Mouse (Mus musculus): ENCODE data around the gene Il22ra1. TPM values are rescaled to one million over a fixed set of nuclear protein-coding genes. Genes with fewer than 3 reads are reported as not detected.

Il22ra1 gene
- not detected in 2 replicates for polyA plus RNA-seq (2012; ENCODE audit: low replicate concordance)

GRCm38 (mm10) chr4:135727817-135728216 lies at the start of gene Il22ra1:
Il22ra1 (plus strand) TSS chr4:135728172.

GRCm38 (mm10) chr4:135685906-135686567 lies 41.9 kb upstream of the Il22ra1 start, which contains the start of gene Ifnlr1:
Ifnlr1 (plus strand) TSS chr4:135686287.

DNA sequence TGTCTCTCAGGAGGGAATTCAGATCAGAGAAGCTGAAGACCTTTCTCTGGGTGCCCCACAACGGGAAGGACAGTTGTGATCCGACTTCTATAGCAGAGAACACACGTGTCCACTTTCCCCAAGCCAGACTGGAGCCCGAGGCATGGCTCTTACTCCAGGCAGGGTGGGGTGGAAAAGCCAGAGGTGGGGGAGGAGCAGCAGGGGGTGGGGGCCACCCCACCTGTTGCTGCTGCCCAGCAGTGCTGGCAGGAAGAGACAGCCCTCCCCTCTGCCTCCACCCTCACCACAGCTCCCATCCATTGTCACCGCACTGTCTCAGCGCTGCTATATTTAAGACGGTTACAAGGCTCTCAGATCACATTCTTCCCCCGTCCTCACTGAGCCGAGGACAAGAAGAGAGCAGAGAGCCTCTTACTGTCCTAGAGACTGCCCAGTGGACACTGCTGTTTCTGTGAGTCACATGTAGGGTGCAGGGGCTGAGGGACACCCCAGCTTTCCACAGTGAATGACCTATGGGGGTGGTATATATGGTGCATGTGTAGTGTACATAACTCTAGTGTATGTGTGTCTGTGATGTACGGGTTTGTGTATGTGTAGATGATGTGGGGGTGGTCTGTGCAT lies 31.5 kb downstream of the Il22ra1 start, which contains the start of gene Myom3:
Myom3 (plus strand) TSS at position 360 of the 621 bp plus-strand sequence.

Other genes starting within 250 kb of the Il22ra1 start
- gene Stpg1, start 233.4 kb upstream of the Il22ra1 start, polyA plus RNA-seq (2012; ENCODE audit: low replicate concordance) = 0.17 TPM in 1 of 2 replicates, not detected in the other
- gene Nipal3, start 233.1 kb upstream of the Il22ra1 start, polyA plus RNA-seq (2012; ENCODE audit: low replicate concordance) = 43.7 and 141 TPM in 2 replicates
- not detected in 2 replicates for gene Grhl3, start 154.5 kb upstream of the Il22ra1 start, polyA plus RNA-seq (2012; ENCODE audit: low replicate concordance)
- gene Ifnlr1, start 41.9 kb upstream of the Il22ra1 start, polyA plus RNA-seq (2012; ENCODE audit: low replicate concordance) = 0.13 and 0.16 TPM in 2 replicates
- gene Myom3, start 31.5 kb downstream of the Il22ra1 start, polyA plus RNA-seq (2012; ENCODE audit: low replicate concordance) = 0.07 and 0.09 TPM in 2 replicates
- gene Srsf10, start 127.6 kb downstream of the Il22ra1 start, polyA plus RNA-seq (2012; ENCODE audit: low replicate concordance) = 373 and 452 TPM in 2 replicates
- gene Pnrc2, start 145.7 kb downstream of the Il22ra1 start, polyA plus RNA-seq (2012; ENCODE audit: low replicate concordance) = 1.2 and 6.1 TPM in 2 replicates
- 2.5 and 9.4 TPM in 2 replicates for gene Cnr2, start 167.2 kb downstream of the Il22ra1 start, polyA plus RNA-seq (2012; ENCODE audit: low replicate concordance)
- gene Fuca1, start 192.6 kb downstream of the Il22ra1 start, polyA plus RNA-seq (2012; ENCODE audit: low replicate concordance) = 11.8 and 14.9 TPM in 2 replicates
- gene Hmgcl, start 218.3 kb downstream of the Il22ra1 start, polyA plus RNA-seq (2012; ENCODE audit: low replicate concordance) = 17.4 and 32.0 TPM in 2 replicates
- 13.9 and 30.1 TPM in 2 replicates for gene Gale, start 235.6 kb downstream of the Il22ra1 start, polyA plus RNA-seq (2012; ENCODE audit: low replicate concordance)
- 401 and 495 TPM in 2 replicates for gene Lypla2, start 244.5 kb downstream of the Il22ra1 start, polyA plus RNA-seq (2012; ENCODE audit: low replicate concordance)